Mouse (Mus musculus) embryo, embryonic 9.5 days (tissue): ENCODE data around the gene Tcp10c.
"Not testable (repeated sequence)": the region's sequence is repeated elsewhere in the genome, so short reads cannot be mapped to it uniquely, and the experiment has no call there.

Experiments used
- DNase-seq: peaks from one replicate; pipeline ENCODE4 v3.0.0-alpha.2; 2017; ENCODE audit errors: extremely low spot score

The Tcp10c gene

DNA sequence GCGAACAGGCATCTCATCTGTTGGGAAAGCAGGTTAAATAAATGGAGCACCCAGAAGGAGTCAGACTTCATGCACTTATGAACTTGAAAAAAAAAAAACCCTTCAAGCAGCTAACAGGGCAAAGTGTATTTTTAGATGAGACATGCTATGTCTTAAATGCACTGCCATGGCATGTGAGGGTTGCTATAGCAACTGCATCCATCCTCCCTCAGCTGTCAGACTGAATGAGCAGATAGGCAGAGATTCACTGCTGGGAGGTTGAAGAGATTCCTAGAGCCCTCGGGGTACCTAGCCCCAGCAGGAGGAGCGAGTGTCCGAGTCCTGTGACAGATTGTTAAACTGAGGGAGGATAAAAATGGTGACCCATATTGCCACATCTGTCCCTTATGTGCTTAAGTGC is 36.6 kb downstream of the Tcp10c start:
- DNase-seq = not testable (repeated sequence)

GRCm38 (mm10) chr17:13399961-13400360 is 45.6 kb downstream of the Tcp10c start:
- DNase-seq = not testable (repeated sequence)

- not testable (repeated sequence) for DNase-seq
Observed at GRCm38 (mm10) chr17:13402118-13402517, 47.7 kb downstream of the Tcp10c start.

DNA sequence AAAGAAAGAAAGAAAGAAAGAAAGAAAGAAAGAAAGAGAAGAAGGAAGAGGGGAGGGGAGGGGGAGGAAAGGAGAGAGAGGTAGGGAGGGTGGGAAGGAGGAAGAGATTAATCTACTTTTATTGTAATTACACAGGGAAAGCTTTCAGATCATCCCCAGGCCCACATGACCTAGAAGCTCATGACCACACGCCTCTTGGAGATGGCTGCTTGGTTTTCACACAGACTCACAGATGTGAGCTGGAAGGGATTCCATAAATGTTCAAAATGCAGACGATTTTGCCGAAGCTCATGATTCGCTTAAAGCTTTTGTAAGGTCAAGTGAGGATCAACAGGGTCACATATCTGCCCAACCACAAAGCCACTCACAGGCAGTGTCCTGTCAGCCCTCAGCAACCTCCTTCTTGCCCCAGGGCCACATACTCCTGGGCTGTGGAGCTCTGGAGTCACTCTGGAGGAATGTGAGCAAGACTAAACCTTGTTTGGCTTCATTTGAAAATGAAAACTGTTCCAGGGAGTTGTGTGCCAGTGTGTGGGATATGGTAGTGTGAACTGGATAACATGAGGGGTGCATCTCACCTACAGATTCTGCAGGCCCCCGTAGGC is 49.3 kb downstream of the Tcp10c start:
- DNase-seq = not testable (repeated sequence)

GRCm38 (mm10) chr17:13406023-13406422 is 51.7 kb downstream of the Tcp10c start:
- DNase-seq = not testable (repeated sequence)

- not testable (repeated sequence) for DNase-seq
Observed at GRCm38 (mm10) chr17:13406701-13407100, 52.3 kb downstream of the Tcp10c start.

DNA sequence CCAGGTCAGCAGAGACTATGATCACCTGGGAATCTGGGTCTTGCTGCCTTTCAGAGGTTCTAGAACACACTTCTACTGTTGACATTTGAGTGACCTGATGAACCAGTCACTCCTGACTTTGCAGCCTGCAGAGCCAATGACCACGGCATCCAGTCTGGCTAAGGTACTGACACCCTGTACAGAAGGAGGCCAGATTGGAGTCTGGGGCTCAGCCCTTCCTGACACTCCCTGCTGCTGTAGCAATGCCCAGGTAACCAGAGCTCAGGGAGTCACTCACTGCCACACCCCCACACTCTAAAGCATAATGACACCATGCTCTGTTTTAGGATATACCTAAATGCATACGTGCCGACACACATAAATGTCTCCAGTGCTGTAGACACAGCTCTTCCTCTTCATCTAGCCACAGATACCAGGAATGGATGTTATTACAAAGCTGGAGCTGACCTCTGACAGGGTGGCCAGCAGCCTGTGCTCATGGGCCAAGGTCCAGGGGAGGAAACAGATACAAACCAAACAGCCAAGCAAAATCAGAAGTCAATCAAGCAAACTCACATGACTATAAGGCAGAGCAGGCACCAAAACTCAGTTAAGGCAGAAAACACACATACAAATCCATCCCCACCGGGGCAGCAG is 53.4 kb downstream of the Tcp10c start:
- DNase-seq = not testable (repeated sequence)

GRCm38 (mm10) chr17:13408257-13408633 is 53.9 kb downstream of the Tcp10c start:
- not testable (repeated sequence) for DNase-seq

DNA sequence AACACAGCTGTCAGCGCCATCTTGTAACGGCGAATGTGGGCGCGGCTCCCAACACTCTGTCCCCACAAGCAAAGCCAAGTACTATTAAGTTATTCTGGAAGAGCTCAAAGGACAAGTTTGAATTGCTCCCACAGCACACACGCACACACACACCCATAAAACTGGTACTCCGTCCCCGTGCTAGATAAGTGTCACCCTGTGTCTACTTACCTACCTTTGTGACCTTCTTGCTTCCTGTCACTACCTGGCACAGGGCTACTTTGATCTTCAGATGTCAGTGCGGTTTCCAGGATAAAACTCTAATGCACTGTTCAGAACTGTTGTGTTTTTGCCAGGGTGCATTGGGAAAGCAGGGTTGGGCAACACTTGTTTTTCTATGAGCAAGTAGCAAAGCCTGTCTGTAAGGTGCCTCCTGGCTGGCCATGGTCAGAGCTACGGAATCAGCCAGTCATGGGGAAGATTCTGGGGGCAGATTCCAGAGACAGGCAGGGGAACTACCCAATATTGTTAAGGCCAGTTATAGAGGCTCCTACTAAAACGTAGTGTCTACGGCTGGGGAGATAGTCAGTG is 66.7 kb downstream of the Tcp10c start:
- not testable (repeated sequence) for DNase-seq

DNA sequence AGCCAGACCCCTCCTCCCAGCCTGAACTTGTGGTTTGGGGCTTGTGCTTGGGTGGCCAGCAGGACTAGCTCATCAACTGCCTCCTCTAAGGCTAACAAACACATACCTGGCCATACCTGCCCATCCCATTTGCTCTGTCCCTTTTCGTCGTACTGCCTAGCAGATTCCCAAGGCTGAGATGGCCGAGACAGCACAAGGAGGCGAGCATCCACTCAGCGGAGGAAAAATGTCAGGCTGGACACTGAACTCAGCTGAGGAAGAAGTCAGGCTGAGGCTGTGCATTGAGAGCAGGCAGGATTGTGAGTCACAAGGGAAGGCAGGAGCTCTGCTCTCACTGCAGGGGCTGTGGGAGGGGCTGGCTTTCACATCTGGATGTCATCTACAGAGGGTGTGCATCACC is 68.3 kb downstream of the Tcp10c start:
- DNase-seq = not testable (repeated sequence)

DNA sequence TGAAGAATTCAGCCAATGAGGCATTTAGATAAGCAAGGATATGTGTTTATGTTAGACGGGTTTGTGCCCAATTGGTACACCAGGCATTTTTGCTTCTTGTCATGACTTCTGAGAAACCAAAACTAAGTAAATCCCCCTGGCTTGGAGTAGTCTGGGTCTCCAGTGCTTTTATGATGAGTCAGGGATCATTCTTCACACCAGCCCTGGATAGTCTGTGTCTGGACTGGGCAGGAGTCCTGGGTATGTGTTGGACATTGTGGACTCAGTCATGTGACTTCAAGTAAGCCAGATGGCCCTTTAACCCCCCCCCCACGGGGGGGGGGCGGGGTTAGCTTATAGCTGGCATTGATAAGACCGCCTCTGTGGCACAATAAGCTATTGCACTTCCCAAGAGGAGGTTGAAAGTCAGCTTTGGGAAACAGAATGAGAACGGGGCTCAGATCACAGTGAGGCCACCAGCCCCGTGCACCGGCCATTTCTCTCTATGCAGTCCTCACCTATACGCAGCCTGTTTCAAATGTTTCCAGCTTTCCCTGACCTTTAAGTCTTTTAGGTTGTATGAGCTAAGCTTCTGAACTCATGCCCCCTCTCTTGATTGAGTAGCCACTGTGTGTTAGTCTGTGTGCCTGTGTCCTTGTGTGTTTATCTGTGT is 69.1 kb downstream of the Tcp10c start:
- not testable (repeated sequence) for DNase-seq

GRCm38 (mm10) chr17:13424321-13424720 is 69.9 kb downstream of the Tcp10c start:
- DNase-seq = not testable (repeated sequence)

DNA sequence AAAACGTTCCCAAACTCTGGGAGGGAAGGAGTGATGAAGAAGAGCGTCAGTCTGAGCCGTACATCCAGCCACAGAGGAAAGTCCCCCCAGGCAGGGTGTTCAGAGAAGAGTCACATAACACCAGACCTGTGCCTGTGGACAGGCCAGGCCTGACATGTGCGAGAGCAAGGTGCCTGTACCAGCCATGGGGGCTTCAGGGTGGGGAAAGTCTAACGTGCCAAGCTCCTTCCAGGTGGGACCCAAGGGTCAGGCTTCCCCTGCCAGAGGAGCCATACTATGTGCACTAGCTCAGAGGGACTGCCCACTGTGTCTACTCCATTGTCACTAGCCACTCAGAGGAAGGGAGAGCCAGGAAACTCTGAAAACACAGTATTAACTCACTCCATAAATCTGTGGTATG is 71.3 kb downstream of the Tcp10c start:
- not testable (repeated sequence) for DNase-seq

DNA sequence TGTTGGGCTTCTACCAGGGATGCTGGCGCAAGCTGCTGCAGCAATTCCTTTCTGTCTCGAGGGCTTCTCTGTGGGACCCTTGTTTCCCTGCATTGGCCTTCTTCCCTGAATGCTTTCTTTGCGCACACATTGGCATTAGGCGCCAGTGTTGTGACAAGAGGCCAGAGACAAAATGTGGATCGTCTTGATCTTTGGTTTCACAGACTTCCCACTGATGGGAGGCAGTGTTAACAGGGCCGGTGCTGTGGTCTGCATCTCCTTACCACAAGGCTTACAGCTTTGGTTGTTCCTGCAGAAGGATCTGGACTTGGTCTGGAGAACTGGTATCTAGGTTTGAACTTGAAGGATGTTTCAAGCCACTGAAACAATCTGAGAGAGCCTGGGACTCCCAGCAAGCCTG is 72.1 kb downstream of the Tcp10c start:
- not testable (repeated sequence) for DNase-seq
